Mouse (Mus musculus): Measurements from ENCODE around the gene Pank3. TPM values are rescaled to one million over a fixed set of nuclear protein-coding genes. Genes with fewer than 3 reads are reported as not detected.
A peak's percentile ranks its signal among the peaks of the same experiment; 100 is the strongest.

The Pank3 gene
- total and polyA plus RNA-seq, 3 experiments: 12.0 to 20.7 (median 19.6) TPM

- no peaks in the 10 kb centered on the region for H3K36me3 ChIP-seq (ENCODE audit: control insufficient read depth in 1 of 2, insufficient read depth in 2 of 2, low read length in 2 of 2)
- H3K9me3 ChIP-seq (replicated peaks; ENCODE audit: insufficient read depth, low read length): no peaks in the 10 kb centered on the region
- no peak for DNase-seq (ENCODE audit: low read depth, low spot score)
- no peak overlapping the region for H3K9ac ChIP-seq (ENCODE audit: control insufficient read depth, low read depth, low read length, poor library complexity, severe bottlenecking)
- no peak for TF ChIP-seq USF2 (IDR thresholded peaks at IDR 0.05; ENCODE audit: borderline replicate concordance in 1 of 2, insufficient read depth in 1 of 2, low read depth in 1 of 2, low read length in 2 of 2)
- TF ChIP-seq ETS1 (IDR thresholded peaks at IDR 0.05; ENCODE audit: low read depth, low read length): no peak
- TF ChIP-seq NRF1 (IDR thresholded peaks at IDR 0.05; ENCODE audit: insufficient read depth, low read depth, low read length, poor library complexity, severe bottlenecking): no peak
- TF ChIP-seq E2F4 (IDR thresholded peaks at IDR 0.05; ENCODE audit: borderline replicate concordance, low read depth, low read length): no peak
- no peak for TF ChIP-seq BHLHE40 (IDR thresholded peaks at IDR 0.05; ENCODE audit: borderline replicate concordance, low read depth, low read length)
- TF ChIP-seq HCFC1 (IDR thresholded peaks at IDR 0.05; ENCODE audit: low read depth, low read length): no peak
- TF ChIP-seq ZNF384 (IDR thresholded peaks at IDR 0.05; ENCODE audit: low read depth, low read length): no peak
- TF ChIP-seq MAX (IDR thresholded peaks at IDR 0.05; ENCODE audit: low read length): no peak
- TF ChIP-seq TCF12 (IDR thresholded peaks at IDR 0.05; ENCODE audit: low read depth, low read length): no peak
- no peak for TF ChIP-seq NELFE (IDR thresholded peaks at IDR 0.05; ENCODE audit: low read depth, low read length)
- no peak for TF ChIP-seq MEF2A (IDR thresholded peaks at IDR 0.05; ENCODE audit: extremely low read depth, insufficient replicate concordance, low read depth, low read length, poor library complexity, severe bottlenecking)
- no peak for TF ChIP-seq RAD21 (IDR thresholded peaks at IDR 0.05; ENCODE audit: low read depth, low read length)
- TF ChIP-seq POLR2AphosphoS5 (IDR thresholded peaks at IDR 0.05; ENCODE audit: borderline replicate concordance, low read depth, low read length): no peak
- no peak for TF ChIP-seq GABPA (IDR thresholded peaks at IDR 0.05; ENCODE audit: low read depth, low read length)
- no peak for TF ChIP-seq POLR2A (IDR thresholded peaks at IDR 0.05; ENCODE audit: control insufficient read depth in 1 of 2, insufficient read depth in 1 of 2, low read depth in 1 of 2, low read length in 2 of 2, poor library complexity in 1 of 2)
- TF ChIP-seq MAZ (IDR thresholded peaks at IDR 0.05; ENCODE audit: low read depth, low read length): no peak
- TF ChIP-seq TBP (IDR thresholded peaks at IDR 0.05; ENCODE audit: low read depth, low read length): no peak
- TF ChIP-seq CHD1 (IDR thresholded peaks at IDR 0.05; ENCODE audit: low read depth, low read length): no peak
- TF ChIP-seq MYB (IDR thresholded peaks at IDR 0.05; ENCODE audit: low read depth, low read length): no peak
- no peak for TF ChIP-seq TAL1 (IDR thresholded peaks at IDR 0.05; ENCODE audit: low read length)
- no peak overlapping the region for H3K4me3 ChIP-seq (ENCODE audit: control insufficient read depth in 1 of 2, insufficient read depth in 1 of 2, low read depth in 2 of 2, low read length in 2 of 2)
- no peaks in the 10 kb centered on the region for H3K4me1 ChIP-seq (ENCODE audit: control insufficient read depth in 1 of 2, insufficient read depth in 2 of 2, low read length in 2 of 2)
- H3K27me3 ChIP-seq (ENCODE audit: control insufficient read depth in 1 of 2, insufficient read depth in 2 of 2, low read length in 2 of 2): no peaks in the 10 kb centered on the region
- H3K79me2 ChIP-seq (ENCODE audit: control insufficient read depth, insufficient read depth, low read length, poor library complexity): no peaks in the 10 kb centered on the region
- no peak overlapping the region for H3K27ac ChIP-seq (ENCODE audit: control insufficient read depth, low read depth, low read length)
Observed at GRCm38 (mm10) chr11:35798495-35798820, 29.2 kb downstream of the Pank3 start.

GRCm38 (mm10) chr11:35798874-35799273 is 29.6 kb downstream of the Pank3 start, which contains the start of gene Fbll1:
TSS of gene Fbll1 (minus strand) at chr11:35798884.
- no peak within 1 kb of the TSS for H3K4me3 ChIP-seq (ENCODE audit: control insufficient read depth in 1 of 2, insufficient read depth in 1 of 2, low read depth in 2 of 2, low read length in 2 of 2)
- TF ChIP-seq RCOR1 (IDR thresholded peaks at IDR 0.05; ENCODE audit: low read depth, low read length): no peak
- TF ChIP-seq TAL1 (IDR thresholded peaks at IDR 0.05; ENCODE audit: low read length): no peak
- TF ChIP-seq E2F4 (IDR thresholded peaks at IDR 0.05; ENCODE audit: borderline replicate concordance, low read depth, low read length): no peak
- TF ChIP-seq KAT2A (conservative IDR thresholded peaks at IDR 0.05; ENCODE audit: low read depth, low read length): no peak
- TF ChIP-seq POLR2AphosphoS2 (IDR thresholded peaks at IDR 0.05; ENCODE audit: low read length): no peak
- TF ChIP-seq NELFE (IDR thresholded peaks at IDR 0.05; ENCODE audit: low read depth, low read length): no peak
- no peak for TF ChIP-seq MYC (IDR thresholded peaks at IDR 0.05; ENCODE audit: low read depth, low read length)
- no peak for TF ChIP-seq ZC3H11A (IDR thresholded peaks at IDR 0.05; ENCODE audit: low read depth, low read length)
- 0 out of 2 replicates have a peak, but pooled peaks have one; percentile 26 for TF ChIP-seq SIN3A (IDR thresholded peaks at IDR 0.05; ENCODE audit: low read length)
- no peaks in the 10 kb centered on the region for H3K4me1 ChIP-seq (ENCODE audit: control insufficient read depth in 1 of 2, insufficient read depth in 2 of 2, low read length in 2 of 2)
- peak; percentile 35 for DNase-seq (ENCODE audit: low read depth, low spot score)
- H3K27ac ChIP-seq (ENCODE audit: control insufficient read depth, low read depth, low read length): no peak within 1 kb of the TSS
- no peaks in the 10 kb centered on the region for H3K36me3 ChIP-seq (ENCODE audit: control insufficient read depth in 1 of 2, insufficient read depth in 2 of 2, low read length in 2 of 2)
- H3K9me3 ChIP-seq (replicated peaks; ENCODE audit: insufficient read depth, low read length): no peaks in the 10 kb centered on the region
- no peaks in the 10 kb centered on the region for H3K27me3 ChIP-seq (ENCODE audit: control insufficient read depth in 1 of 2, insufficient read depth in 2 of 2, low read length in 2 of 2)
- no peak within 1 kb of the TSS for H3K9ac ChIP-seq (ENCODE audit: control insufficient read depth, low read depth, low read length, poor library complexity, severe bottlenecking)
- no peaks in the 10 kb centered on the region for H3K79me2 ChIP-seq (ENCODE audit: control insufficient read depth, insufficient read depth, low read length, poor library complexity)
